Mouse (Mus musculus) ES-E14 (cell line): ENCODE measurements at regions not wholly inside any gene's neighbourhood (a gene's known extent, or its start where the extent isn't known, plus 50 kb on each side); places are given as distances from the start of the nearest gene placed in this dataset.

Experiments
- CHD2 ChIP-seq: IDR thresholded peaks from 2 replicates; pipeline ENCODE4 v1.6.1; 2014; ENCODE audit warnings: mild to moderate bottlenecking, low read depth, low read length, inconsistent platforms
- ZNF384 ChIP-seq: IDR thresholded peaks from 2 replicates; pipeline ENCODE4 v1.6.1; 2012; ENCODE audit warnings: low read depth, low read length, inconsistent platforms

DNA sequence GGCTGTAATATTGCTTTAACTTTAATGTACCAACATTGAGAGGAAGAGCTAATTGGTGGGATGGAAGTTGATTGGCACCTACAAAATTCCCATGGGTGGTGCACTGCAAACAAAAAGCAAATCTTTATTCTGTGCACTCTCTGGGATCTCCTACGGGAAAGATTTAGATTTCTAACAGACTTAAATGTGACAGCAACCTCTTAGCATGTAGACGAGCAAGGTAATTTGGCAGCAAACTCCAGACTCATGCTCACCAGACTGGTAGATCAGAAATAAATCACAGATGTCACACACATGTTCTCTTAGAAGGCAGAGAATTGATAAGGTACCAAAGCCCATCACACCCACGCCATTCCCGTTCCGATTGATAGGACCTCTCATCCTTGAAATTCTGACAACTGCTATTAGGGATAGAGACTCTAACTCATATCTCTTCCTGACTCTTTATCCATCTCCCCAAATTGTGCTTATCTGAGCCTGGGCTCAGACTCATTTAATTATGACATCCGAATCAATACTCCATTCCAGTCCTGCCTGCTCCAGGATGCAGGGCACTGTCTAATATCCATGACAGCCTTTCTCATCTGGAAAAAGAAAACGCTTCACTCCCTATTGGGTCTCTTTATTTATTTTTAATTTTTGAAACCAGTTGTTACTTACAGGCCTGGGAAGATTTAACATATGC, 356.9 kb upstream of the Sash1 start:
- TF ChIP-seq CHD2 (no peak), ZNF384 (no peak)
